Mouse (Mus musculus) activated CD4-positive, CD25-positive, alpha-beta regulatory T cell (primary cell): Measurements from ENCODE around the gene Olfr456. TPM values are rescaled to one million over a fixed set of nuclear protein-coding genes. Genes with fewer than 3 reads are reported as not detected.

Source experiments
- polyA plus RNA-seq, 2 experiments: library from polyadenylated mRNA; unstranded; fragments of 100-300 nt; shearing (Covaris generic); gene quantifications; one replicate each; pipeline ENCODE4 v1.2.1; 2017

The Olfr456 gene
- not detected for polyA plus RNA-seq

GRCm38 (mm10) chr6:42487114-42487513, at the start of gene Olfr456:
Gene Olfr456, minus strand, starts transcription at chr6:42487214.

GRCm38 (mm10) chr6:42476235-42476634, 10.8 kb downstream of the Olfr456 start, which contains the start of gene Olfr457:
Gene Olfr457, minus strand, starts transcription at chr6:42476335.

DNA sequence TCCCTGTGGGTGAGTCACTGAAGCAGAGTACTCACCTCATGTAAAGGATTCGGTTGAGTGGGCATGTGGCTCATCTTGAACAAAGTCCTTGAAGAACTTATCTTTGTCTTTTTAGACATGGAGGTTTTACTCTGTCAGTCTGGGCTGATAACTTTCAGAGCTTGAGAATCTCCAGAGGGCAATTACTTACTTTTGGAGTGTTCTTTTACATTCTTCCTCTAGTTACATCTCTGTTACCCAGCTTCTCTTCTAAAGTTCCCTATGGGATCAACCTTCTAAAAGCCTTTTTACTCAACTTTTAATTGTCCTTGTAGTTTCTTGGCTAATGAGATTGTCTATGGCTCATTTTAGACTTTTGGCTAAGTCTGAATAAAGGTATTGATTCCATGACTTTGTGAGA, 21.9 kb downstream of the Olfr456 start, which contains the start of gene Olfr458:
Gene Olfr458, minus strand, starts transcription at position 101 of the 400 bp plus-strand sequence.

Other genes starting within 250 kb of the Olfr456 start
- gene Gstk1, start 241.3 kb downstream of the Olfr456 start, polyA plus RNA-seq: 1 to 10 TPM; 4.1 to 5.6 TPM
- under 1 TPM in 1 of 2 experiments, not detected in 1; 0.25 TPM for gene Tmem139, start 225.2 kb downstream of the Olfr456 start, polyA plus RNA-seq
- 10 to 100 TPM; 54.8 to 61.9 TPM for gene Casp2, start 222.2 kb downstream of the Olfr456 start, polyA plus RNA-seq
- gene Clcn1, start 200.5 kb downstream of the Olfr456 start, polyA plus RNA-seq: under 1 TPM in 1 of 2 experiments, not detected in 1; 0.14 TPM
- not detected for gene Fam131b, start 162.6 kb downstream of the Olfr456 start, polyA plus RNA-seq
- gene Zyx, start 137.6 kb downstream of the Olfr456 start, polyA plus RNA-seq: 100 to 1,000 TPM; 131 to 231 TPM
- under 1 TPM; 0.28 to 0.43 TPM for gene Epha1, start 113.9 kb downstream of the Olfr456 start, polyA plus RNA-seq
- gene Tas2r143, start 87.0 kb downstream of the Olfr456 start, polyA plus RNA-seq: not detected
- not detected for gene Tas2r135, start 81.8 kb downstream of the Olfr456 start, polyA plus RNA-seq
- gene Tas2r126, start 52.7 kb downstream of the Olfr456 start, polyA plus RNA-seq: not detected
- not detected for gene Olfr458, start 22.0 kb downstream of the Olfr456 start, polyA plus RNA-seq
- gene Olfr457, start 10.9 kb downstream of the Olfr456 start, polyA plus RNA-seq: under 1 TPM in 1 of 2 experiments, not detected in 1; 0.14 TPM
- gene Olfr455, start 60.4 kb upstream of the Olfr456 start, polyA plus RNA-seq: under 1 TPM in 1 of 2 experiments, not detected in 1; 0.28 TPM
- gene Tcaf3, start 110.5 kb upstream of the Olfr456 start, polyA plus RNA-seq: not detected
- gene Tcaf2, start 158.0 kb upstream of the Olfr456 start, polyA plus RNA-seq: under 1 TPM in 1 of 2 experiments, not detected in 1; 0.32 TPM
- under 1 TPM in 1 of 2 experiments, not detected in 1; 0.28 TPM for gene Tcaf1, start 222.9 kb upstream of the Olfr456 start, polyA plus RNA-seq